Mouse (Mus musculus) layer of hippocampus, adult 11-12 months (tissue): ENCODE data around the gene Eipr1.

Experiments used
- DNase-seq: peaks from one replicate; pipeline ENCODE4 v3.0.0; 2022; ENCODE audit warnings: low spot score

Gene Eipr1

GRCm38 (mm10) chr12:28823518-28823917, 71.9 kb downstream of the Eipr1 start:
- no peak for DNase-seq

DNA sequence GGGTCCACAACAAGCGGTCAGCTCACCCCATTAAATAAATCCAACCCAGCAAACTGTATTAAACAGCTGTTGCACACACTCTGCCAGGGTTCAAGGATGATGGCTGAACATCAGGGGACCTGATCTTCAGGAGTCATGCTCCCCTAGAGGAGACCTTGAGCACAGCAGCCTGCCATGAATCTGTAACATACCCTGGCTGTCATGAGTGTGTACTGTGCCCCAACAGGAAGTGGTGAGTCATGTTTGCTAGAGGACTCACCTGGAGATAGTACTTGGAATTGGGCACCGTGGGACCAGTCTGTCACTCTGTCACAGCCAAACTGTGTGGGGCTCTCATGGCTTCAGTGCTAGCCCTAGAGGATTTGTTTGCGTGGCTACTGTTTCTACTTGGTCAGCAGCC, 77.9 kb downstream of the Eipr1 start:
- DNase-seq = no peak

DNA sequence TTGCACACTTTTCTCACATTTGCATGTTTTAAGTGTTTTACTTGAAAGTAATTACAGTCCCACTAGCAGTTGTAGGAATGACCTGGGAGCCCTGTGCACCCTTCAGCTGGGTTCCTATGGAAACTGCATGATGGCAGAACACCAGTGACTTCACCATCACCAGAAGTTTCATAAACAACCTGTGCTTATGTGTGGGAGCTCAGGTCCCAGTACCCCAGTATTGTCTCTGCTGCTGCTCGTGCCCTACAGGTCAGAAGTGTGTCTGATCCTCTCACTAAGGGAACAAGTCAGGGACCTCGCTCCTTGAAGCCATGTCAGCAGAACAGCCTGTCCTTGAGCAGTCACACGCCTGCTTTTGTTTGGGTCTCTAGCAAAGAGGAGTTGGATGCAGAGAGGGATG, 78.9 kb downstream of the Eipr1 start:
- DNase-seq = no peak

DNA sequence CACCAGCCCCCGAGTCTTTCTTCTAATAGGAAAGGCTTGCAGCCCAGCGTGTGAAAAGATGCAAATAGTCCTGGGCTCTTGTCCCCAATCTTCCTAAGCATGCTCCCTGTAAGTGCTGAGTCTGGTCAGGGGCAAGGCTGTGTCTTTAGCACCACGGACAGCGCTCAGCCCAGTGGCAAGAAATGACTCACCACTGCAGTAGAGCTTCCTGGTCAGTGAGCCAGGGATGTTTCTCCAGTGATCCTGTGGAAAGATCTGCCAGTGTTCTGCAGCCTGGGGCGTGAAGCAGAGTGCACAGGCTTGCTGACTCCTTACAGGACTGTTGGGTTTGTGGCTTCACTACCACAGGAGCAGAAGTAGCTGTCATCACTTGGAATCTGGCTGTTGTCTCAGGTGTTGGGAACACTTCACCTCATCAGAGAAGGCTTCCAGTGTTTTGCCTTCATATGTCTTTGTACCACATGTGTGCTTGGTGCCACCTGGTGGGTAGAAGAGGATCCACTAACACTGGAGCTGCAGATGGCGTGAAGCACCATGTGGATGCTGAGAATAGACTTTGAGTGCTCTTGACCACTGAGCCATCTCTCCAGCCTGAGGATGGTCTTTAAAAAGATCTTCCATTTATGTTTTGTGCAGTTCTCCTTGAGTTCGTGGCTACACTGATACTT, 79.6 kb downstream of the Eipr1 start:
- peak; percentile 75 for DNase-seq

GRCm38 (mm10) chr12:28834266-28834665, 82.7 kb downstream of the Eipr1 start:
- DNase-seq = no peak

DNA sequence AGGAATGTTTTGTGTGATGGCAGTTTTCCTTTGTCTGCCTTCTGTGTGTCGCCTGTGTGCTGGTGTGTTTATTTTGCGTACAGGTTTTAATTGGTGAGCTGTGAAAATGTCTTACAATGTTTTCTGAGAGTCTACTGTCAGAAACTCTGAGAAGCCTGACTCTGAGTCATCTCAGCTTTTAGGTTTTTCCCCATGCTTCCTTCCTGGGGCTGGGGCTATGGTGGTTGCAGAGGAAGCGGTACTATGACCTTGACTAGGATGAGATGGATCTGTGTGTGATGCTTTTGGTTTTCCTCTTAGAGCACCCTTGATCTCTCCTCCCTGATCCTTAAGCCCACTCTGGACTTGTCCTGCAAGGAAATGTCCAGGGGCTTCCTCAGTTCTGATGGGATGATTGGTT, 84.1 kb downstream of the Eipr1 start:
- no peak for DNase-seq

GRCm38 (mm10) chr12:28838268-28838667, 86.7 kb downstream of the Eipr1 start:
- DNase-seq = no peak

DNA sequence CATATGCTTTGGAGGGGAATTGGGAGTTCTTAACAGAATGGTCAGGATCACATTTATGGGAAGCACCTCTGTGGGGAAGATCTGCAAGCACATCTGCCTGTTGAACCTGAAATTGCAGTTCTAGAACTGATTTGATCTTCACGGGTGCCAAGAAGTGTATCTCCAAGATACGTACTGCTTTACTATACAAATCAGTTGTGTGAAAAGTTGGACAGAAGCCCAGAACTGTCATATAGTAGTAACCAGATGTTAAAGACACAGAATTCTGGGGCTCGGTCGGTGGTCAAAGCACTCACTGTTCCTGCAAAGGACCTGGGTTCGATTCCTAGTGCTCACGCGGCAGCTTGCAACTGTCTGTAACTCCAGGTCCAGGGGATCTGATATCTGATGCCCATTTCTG, 87.4 kb downstream of the Eipr1 start:
- DNase-seq = no peak

DNA sequence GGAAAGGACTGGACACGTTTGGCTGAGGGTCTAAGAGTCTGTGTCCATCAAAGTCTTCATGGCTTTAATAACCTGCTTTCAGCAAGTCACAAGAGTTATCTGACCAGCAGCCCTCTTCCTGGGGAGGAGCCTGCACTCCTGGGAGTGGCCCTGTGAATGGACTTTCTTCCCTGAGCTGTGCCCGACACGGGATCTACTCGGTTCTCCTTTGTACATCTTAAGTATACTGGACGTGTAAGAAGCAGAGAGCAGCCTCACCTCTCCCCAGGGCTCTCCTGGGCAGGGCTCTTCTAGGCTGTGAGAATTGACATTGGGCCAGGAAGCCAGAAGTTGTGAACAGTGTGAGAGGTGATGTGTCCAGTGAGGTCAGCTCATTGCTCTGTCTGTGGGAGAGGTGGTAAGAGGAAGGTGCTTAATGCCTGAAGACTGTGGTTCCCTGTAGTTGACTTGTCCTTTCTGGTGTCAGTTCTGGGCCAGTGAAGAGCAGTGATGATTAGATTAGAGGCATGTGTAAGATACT, 89.6 kb downstream of the Eipr1 start:
- no peak for DNase-seq

- DNase-seq = no peak
These were observed 94.2 kb downstream of the Eipr1 start for GRCm38 (mm10) chr12:28845811-28846210.

- DNase-seq = no peak
These were observed 95.8 kb downstream of the Eipr1 start for GRCm38 (mm10) chr12:28847401-28847800.

DNA sequence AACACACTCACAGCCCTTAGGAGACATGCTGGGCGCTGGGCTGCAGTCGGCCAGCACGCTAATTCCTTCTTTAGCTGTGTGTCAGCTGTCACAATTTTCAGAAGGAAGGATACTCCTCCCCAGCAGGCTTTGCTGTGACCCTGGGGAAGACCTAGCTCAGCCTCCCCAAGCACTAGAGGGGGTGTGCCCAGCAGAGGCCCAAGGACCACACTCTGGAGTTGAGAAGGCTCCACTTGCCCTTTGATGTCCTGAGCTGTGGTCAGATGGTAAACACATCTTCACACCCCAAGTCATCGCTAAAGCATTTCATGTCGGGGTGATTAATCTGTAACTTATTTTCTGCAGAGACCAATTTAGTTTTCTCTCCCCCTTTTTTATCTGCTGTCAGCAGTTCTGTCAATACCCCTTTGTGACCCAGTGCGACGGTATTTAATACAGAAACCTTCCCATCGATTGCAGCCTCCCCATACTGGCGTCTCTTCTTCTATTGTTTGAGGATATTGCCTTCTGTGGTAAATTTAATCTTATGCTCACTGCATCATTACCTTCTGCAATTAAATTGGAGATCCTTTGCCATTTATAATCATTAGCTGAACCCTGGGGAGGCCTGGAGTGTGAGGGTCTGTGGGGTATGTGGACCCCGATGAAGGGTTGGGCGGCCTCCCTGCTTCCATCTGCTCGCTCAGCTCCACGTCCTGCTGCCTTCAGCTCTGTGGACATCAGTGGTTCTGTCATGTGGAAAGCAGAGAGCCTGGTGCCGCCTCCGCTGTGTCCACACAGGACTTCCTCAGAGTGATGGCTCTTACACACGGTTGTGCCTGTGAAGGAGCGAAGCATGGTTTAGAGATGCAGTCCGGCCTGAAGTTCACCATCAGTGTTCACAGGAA, 97.4 kb downstream of the Eipr1 start:
- DNase-seq = no peak

- no peak for DNase-seq
These were observed 108.1 kb downstream of the Eipr1 start for GRCm38 (mm10) chr12:28859495-28860263.

DNA sequence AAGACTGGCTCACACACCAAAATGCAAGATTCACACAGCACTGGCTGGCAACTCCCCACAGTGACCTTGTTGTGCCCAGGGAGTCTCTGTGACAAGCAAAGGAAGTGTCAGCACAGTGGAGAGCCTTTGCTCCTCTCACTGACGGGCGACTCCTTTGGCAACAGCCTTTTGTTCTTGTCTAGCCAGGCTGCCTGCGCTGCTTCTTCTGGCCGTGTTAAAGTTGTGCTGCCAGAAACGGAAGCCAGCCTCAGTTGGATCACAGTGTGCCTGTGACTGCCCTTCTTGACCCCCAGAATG, 108.6 kb downstream of the Eipr1 start:
- DNase-seq = no peak

DNA sequence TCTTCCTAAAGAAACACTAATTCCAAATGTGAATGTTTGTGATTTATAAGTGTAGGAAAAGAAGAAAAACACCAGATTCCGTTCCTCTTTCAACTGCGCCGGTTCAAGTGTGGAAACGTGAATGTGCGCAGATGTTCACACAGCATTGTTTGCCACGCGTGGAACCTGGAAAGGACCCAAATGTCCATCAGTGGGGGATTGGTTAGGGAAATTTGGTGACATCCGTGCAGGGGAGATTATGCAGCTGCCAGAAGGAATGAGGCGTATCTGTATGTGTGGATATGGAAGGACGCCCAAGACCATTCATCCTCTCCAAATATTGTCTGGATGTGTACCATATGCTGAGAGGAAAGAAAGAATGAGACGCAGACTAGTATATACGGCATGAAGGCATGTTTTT, 111.7 kb downstream of the Eipr1 start:
- DNase-seq = peak; percentile 44

DNA sequence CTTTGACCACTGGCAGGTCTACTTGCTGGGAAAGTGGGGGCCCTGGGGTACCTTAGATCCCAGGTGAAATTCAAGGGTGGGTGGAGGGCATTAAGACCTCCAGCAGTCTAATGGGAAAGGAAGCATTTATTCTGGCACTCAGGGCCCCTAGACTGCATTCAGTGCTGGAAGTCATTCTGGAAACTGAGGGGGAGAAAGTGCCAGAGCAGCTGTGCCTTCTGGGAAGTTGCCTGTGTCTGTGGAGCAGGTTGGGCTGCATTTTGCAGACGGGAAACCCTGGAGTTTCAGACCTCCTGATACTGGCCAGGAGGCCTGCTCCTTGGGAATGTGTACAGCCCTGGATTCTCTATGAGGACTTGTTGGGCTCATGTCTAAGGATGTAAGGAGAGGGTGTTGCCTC, 114.5 kb downstream of the Eipr1 start:
- no peak for DNase-seq

GRCm38 (mm10) chr12:28868794-28869193, 117.2 kb downstream of the Eipr1 start:
- DNase-seq = no peak

DNA sequence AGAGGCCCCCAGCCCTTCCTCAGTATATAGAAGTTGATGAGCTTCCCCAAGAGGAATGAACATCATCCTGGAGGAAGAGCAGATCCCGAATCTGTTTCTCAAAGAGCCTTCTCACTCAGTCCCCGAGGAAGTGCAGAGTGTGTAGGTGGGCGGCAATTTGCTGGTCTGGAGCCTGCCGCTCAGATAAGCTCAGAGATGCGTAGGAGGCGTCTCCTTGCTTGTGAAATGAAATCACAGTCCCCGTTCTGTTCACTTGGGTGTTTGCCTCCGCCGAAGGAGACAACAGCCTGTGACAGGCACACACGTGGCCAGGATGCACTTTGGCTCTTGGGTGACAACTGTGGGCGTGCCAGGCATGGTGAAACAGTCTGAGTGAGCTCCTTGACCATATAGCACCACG, 120.7 kb downstream of the Eipr1 start:
- DNase-seq = peak; percentile 85

- peak; percentile 62 for DNase-seq
These were observed 123.2 kb downstream of the Eipr1 start for GRCm38 (mm10) chr12:28874781-28875251.

DNA sequence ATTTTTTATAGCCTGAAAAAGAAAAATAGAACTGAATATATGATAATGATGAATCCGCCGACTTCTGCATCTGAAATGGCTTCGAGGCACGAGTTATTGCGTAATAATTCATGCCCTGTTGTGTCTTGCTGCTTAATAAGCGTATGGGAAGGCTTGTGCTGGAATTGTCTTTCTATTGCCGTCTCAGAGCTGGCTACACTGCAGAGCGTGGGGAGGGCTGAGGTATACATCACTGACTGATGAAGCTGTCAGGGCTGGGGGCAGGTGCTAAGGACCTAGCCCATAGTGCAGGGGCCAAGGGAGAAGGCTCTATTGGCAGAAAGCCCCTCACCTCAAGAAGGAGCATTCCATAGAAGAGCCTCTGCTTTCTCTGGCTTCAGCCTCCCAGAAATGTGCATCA, 123.9 kb downstream of the Eipr1 start:
- no peak for DNase-seq

- DNase-seq = no peak
These were observed 128.9 kb downstream of the Eipr1 start for GRCm38 (mm10) chr12:28880471-28880870.

DNA sequence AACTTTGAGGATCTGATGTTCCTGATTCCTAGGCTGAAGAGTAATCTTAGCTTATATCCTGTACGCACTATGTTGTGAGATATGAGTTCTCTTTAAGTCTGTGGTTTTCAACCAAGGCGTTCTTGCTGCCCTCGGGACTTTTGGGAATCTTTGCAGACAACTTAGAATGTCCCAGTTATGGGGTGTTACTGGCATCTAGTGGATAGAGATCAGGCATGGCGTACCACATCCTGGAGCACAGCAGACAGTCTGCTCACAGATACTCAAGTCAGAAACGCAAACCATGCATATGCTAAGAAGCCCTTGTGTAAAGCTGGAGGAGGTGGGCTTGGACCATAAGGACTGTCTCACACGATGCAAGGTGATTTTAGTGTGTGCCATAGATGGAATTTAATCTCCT, 136.1 kb downstream of the Eipr1 start:
- DNase-seq = no peak
